Mouse (Mus musculus): Measurements from ENCODE around the gene Rnaseh2c.

DNA sequence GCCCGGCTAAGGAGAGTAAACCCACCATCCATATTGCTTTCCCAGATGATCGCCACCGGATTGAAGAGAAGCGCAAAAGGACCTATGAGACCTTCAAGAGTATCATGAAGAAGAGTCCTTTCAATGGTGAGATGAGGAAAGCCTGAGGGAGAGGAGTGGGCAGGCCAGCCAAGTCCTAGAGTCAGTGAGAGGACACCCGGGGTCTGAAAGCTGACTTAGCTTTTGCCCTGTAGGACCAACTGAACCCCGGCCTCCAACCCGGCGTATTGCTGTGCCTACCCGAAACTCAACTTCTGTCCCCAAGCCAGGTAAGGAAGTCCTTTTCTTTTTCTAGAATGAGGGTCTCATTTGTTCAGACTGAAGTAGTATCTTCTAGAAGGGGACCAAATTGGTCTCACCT is 43.6 kb downstream of the Rnaseh2c start:
- no peak for TF ChIP-seq CTCF (IDR thresholded peaks at IDR 0.05; ENCODE audit: low read depth, low read length)
- TF ChIP-seq POLR2A (IDR thresholded peaks at IDR 0.05; ENCODE audit: borderline replicate concordance, low read depth, low read length): no peak

Measured in bone marrow macrophage, adult 2 months (primary cell).